Mouse (Mus musculus): ENCODE results near the gene Gm12248. TPM values are rescaled to one million over a fixed set of nuclear protein-coding genes. Genes with fewer than 3 reads are reported as not detected.

The Gm12248 gene
- not detected in 2 replicates for polyA plus RNA-seq (2015; fragmentation: Nextera tagmentation; extraction: Ambion mirVana)

DNA sequence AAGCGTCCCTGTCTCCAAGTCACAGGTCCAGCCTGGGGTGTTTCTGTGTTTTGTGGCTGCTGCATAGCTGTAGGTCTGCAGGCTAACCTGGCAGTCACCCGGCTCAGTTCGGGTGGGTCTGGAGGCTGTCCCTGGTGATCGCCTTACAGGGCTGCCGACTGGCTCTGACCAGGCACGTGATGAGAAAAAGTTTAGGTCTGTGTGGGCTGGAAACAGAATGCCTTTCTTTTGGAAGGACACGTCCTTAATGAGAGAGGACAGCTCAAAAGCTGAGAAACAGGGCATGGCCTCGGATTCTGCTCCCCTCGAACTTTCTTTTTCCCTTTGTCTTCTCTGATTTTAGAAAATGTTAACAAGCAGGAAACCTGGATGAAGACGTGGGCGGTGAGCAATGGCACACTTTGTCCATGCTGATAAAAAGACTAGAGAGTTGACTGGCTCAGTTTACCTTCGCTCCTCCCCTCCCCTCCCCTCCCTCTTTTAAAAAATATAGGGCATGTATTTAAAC, at the start of gene Gm12248:
Gene Gm12248 (minus strand): TSS at position 114 of the 508 bp plus-strand sequence.
- H3K9me3 ChIP-seq: no peaks in the 10 kb centered on the region
- WGBS: 25% methylated on average over 12 of the region's 12 CpGs
- H3K27ac ChIP-seq (replicated peaks): no peak within 1 kb of the TSS
- H3K27me3 ChIP-seq: peaks cover 25% of the 10 kb centered on the region
- H3K4me3 ChIP-seq: no peak within 1 kb of the TSS
- peak within 1 kb of the TSS; percentile 36 for H3K4me2 ChIP-seq
- no peak within 1 kb of the TSS for H3K9ac ChIP-seq
- H3K36me3 ChIP-seq: no peaks in the 10 kb centered on the region
- peaks cover 13% of the 10 kb centered on the region; the same call in 1 of the 2 replicates for H3K4me1 ChIP-seq (replicated peaks)
- ATAC-seq (ENCODE audit: low read depth): no peak

- Histone ChIP-seq H3K9me3 (no peaks in the 10 kb centered on the region), H3K9ac (no peak overlapping the region), H3K27me3 (no peaks in the 10 kb centered on the region), H3K4me2 (no peak overlapping the region), H3K4me1 (replicated peaks) (no peaks in the 10 kb centered on the region), H3K27ac (replicated peaks) (no peak overlapping the region), H3K4me3 (no peak overlapping the region), H3K36me3 (peaks cover 92% of the 10 kb centered on the region)
- no peak for ATAC-seq (ENCODE audit: low read depth)
- WGBS: 91% methylated on average over 3 of the region's 3 CpGs
Observed at GRCm38 (mm10) chr11:58139466-58139865, 46.5 kb upstream of the Gm12248 start.

DNA sequence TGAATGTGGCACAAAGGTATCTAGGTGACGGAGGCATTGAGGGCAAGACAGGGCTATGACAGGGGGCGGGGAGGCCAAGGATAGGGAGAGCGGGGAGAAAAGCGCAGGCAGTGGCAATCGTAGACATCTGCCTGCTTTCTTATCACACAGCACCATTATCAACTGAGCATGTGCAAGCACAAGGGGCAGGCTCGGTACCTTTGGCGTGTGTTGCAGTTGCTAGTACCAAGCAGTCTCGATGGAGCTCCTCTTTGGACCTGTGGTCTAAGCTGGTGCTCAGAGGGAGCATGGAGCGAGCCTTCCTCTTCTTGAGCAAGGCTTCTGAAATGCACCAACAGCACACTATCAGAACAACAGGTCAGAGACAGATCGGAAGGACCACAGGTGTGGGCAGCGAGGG, 45.9 kb upstream of the Gm12248 start:
- H3K4me1 ChIP-seq (replicated peaks): no peaks in the 10 kb centered on the region
- H3K27ac ChIP-seq (replicated peaks): no peak overlapping the region
- no peaks in the 10 kb centered on the region for H3K27me3 ChIP-seq
- H3K9me3 ChIP-seq: no peaks in the 10 kb centered on the region
- peaks cover 92% of the 10 kb centered on the region for H3K36me3 ChIP-seq
- H3K4me2 ChIP-seq: no peak overlapping the region
- ATAC-seq (ENCODE audit: low read depth): no peak
- WGBS: 73% methylated on average over 11 of the region's 11 CpGs
- no peak overlapping the region for H3K4me3 ChIP-seq
- no peak overlapping the region for H3K9ac ChIP-seq

DNA sequence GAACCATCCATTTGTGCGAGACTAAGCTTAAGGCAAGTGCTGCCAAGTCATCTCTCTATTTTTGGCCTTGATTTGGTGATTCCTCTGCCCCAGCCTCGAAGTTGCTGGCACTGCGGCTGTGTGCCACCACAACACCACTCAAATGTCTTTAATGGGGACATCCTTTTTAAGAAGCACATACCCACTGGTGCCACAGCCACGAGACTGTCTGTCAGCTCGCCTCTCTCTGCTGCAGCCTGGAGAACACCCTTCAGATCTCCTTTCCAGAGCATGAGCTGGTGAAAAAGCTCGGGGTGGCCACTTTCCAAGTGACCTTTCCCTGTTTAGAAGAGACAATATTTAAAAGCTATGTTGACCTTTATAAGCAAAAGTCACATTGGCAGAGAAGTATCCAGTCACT, 43.7 kb upstream of the Gm12248 start:
- ATAC-seq (ENCODE audit: low read depth): no peak
- no peak overlapping the region for H3K4me3 ChIP-seq
- no peaks in the 10 kb centered on the region for H3K27me3 ChIP-seq
- H3K9ac ChIP-seq: no peak overlapping the region
- no peak overlapping the region for H3K4me2 ChIP-seq
- H3K4me1 ChIP-seq (replicated peaks): no peaks in the 10 kb centered on the region
- H3K36me3 ChIP-seq: peaks cover 97% of the 10 kb centered on the region
- H3K9me3 ChIP-seq: no peaks in the 10 kb centered on the region
- 94% methylated on average over 6 of the region's 6 CpGs for WGBS
- no peak overlapping the region for H3K27ac ChIP-seq (replicated peaks)

DNA sequence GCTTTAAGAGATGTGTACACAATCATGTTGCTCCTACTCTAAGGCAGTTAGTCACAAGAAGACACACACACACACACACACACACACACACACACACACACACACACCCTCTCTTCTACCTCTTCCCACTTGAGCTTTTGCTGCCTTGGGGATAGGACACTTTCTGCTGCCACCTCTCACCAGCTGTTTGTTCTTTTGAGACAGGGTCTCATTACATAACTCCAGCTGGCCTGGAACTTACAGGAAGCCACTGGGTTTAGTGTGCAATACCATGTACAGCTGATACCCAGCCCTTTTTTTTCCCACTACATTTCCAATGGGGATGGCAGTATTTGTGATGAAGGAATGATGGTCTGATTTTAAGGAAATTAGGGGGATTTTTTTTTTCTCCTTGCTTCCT, 42.4 kb upstream of the Gm12248 start:
- Histone ChIP-seq H3K9ac (no peak overlapping the region), H3K27ac (replicated peaks) (no peak overlapping the region), H3K4me1 (replicated peaks) (no peaks in the 10 kb centered on the region), H3K4me2 (no peak overlapping the region), H3K27me3 (no peaks in the 10 kb centered on the region), H3K36me3 (peaks cover 95% of the 10 kb centered on the region), H3K4me3 (no peak overlapping the region), H3K9me3 (no peaks in the 10 kb centered on the region)
- ATAC-seq (ENCODE audit: low read depth): no peak

- peaks cover 95% of the 10 kb centered on the region for H3K36me3 ChIP-seq
- no peak for ATAC-seq (ENCODE audit: low read depth)
- no peak overlapping the region for H3K4me3 ChIP-seq
- no peaks in the 10 kb centered on the region for H3K4me1 ChIP-seq (replicated peaks)
- H3K4me2 ChIP-seq: no peak overlapping the region
- H3K9ac ChIP-seq: no peak overlapping the region
- H3K27me3 ChIP-seq: no peaks in the 10 kb centered on the region
- H3K27ac ChIP-seq (replicated peaks): no peak overlapping the region
- H3K9me3 ChIP-seq: no peaks in the 10 kb centered on the region
Observed at GRCm38 (mm10) chr11:58134869-58135268, 41.9 kb upstream of the Gm12248 start.

GRCm38 (mm10) chr11:58132026-58132425, 39.1 kb upstream of the Gm12248 start:
- 95% methylated on average over 3 of the region's 3 CpGs for WGBS
- no peak for ATAC-seq (ENCODE audit: low read depth)
- no peaks in the 10 kb centered on the region for H3K4me1 ChIP-seq (replicated peaks)
- no peak overlapping the region for H3K4me3 ChIP-seq
- H3K4me2 ChIP-seq: no peak overlapping the region
- H3K9ac ChIP-seq: no peak overlapping the region
- H3K36me3 ChIP-seq: peaks cover 95% of the 10 kb centered on the region
- H3K9me3 ChIP-seq: no peaks in the 10 kb centered on the region
- no peaks in the 10 kb centered on the region for H3K27me3 ChIP-seq
- H3K27ac ChIP-seq (replicated peaks): no peak overlapping the region

DNA sequence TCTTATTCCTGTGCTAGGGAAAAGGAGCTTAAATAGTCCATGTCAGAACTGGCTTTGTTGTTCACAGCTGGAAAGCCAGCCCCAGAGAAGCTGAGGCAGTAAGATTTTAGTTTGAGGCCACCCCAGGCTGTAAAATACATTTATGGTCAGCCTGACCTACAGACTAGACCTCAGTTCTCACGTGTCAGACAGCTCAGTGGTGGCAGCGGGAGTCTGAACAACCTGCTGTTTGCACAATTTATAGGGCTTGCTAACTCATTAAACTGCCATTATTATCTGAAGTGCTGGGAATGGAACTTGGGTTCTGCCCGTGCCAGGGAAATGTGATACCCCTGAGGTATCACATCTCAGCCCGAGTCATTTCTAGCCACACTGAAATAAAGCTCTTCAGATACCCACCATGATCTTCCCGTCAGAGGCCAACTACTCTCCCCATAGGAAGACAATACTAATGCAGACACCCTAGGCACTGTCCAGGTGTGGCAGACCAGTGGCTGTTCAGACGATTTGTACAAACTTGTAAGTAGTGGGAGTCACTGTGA, 36.4 kb upstream of the Gm12248 start:
- Histone ChIP-seq H3K27me3 (no peaks in the 10 kb centered on the region), H3K4me2 (no peak overlapping the region), H3K4me1 (replicated peaks) (peaks cover 7% of the 10 kb centered on the region; the same call in 1 of the 2 replicates), H3K4me3 (no peak overlapping the region), H3K27ac (replicated peaks) (no peak overlapping the region), H3K9me3 (no peaks in the 10 kb centered on the region), H3K36me3 (peaks cover 93% of the 10 kb centered on the region), H3K9ac (no peak overlapping the region)
- no peak for ATAC-seq (ENCODE audit: low read depth)
- WGBS: 35% methylated on average over 6 of the region's 6 CpGs

DNA sequence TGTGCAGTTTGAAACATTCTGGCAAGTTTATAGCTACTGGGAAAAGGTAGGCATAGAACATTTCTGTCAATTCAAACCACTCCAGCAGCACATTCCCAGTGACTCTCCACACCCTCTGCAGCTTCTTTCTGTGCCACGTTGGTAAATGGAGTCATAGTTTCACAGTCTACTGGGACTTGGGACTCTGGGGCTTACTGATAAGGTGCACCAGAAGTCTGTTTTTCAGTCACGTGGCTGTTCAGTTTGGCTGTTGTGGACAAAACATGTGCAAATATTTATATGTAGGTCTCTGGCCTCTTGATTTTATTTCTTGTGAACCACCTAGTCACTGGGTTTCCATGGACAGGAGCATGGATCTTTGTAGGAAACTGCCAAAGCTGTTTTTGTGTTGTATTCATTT, 34.6 kb upstream of the Gm12248 start:
- no peak overlapping the region for H3K9ac ChIP-seq
- H3K9me3 ChIP-seq: no peaks in the 10 kb centered on the region
- peaks cover 97% of the 10 kb centered on the region for H3K36me3 ChIP-seq
- H3K4me3 ChIP-seq: no peak overlapping the region
- no peak for ATAC-seq (ENCODE audit: low read depth)
- 95% methylated on average over 2 of the region's 2 CpGs for WGBS
- no peak overlapping the region for H3K27ac ChIP-seq (replicated peaks)
- no peaks in the 10 kb centered on the region for H3K27me3 ChIP-seq
- H3K4me2 ChIP-seq: no peak overlapping the region
- H3K4me1 ChIP-seq (replicated peaks): peaks cover 7% of the 10 kb centered on the region; the same call in 1 of the 2 replicates

DNA sequence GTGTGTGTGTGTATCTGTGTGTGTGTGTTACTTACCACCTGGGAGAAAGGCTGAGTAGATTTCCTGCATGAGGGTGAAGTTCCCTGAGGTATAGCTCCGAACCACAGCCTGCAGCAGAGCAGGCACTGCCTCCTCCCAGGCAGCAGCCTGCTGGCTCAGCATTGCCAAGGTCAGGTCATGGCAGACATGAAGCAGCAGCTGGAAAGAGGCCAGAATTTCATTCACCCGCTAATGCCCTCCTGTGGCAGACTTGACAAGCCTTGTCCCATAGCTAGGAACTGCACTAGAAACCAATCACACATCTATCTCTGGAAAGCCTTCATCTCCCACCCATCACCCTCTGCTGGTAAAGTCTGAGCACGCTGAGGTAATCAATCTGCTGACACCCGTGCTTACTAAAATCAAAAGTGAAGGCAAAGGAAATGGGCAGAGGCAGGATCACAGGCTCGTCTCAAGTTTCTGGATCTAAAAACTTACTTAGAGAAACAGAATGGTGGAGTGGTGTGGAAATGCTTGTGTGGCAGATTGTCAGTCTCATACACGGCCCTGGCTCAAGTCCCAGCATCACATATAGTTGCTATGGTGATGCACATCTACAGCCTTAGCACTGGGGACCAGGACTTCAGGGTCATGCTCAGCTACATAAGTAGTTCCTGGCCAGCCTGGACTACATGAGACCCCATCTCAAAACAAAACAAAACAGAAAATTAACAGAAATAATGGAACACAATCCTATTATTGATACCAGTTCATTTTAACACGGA, 33.6 kb upstream of the Gm12248 start:
- Histone ChIP-seq H3K27me3 (no peaks in the 10 kb centered on the region), H3K9me3 (no peaks in the 10 kb centered on the region), H3K4me2 (no peak overlapping the region), H3K27ac (replicated peaks) (no peak overlapping the region), H3K36me3 (peaks cover 95% of the 10 kb centered on the region), H3K4me1 (replicated peaks) (peaks cover 7% of the 10 kb centered on the region; the same call in 1 of the 2 replicates), H3K9ac (no peak overlapping the region), H3K4me3 (no peak overlapping the region)
- ATAC-seq (ENCODE audit: low read depth): 0 out of 2 replicates have a peak, but pooled peaks have one; percentile 50
- WGBS: 71% methylated on average over 7 of the region's 7 CpGs

- peaks cover 97% of the 10 kb centered on the region for H3K36me3 ChIP-seq
Observed at GRCm38 (mm10) chr11:58125021-58125420, 32.1 kb upstream of the Gm12248 start.

DNA sequence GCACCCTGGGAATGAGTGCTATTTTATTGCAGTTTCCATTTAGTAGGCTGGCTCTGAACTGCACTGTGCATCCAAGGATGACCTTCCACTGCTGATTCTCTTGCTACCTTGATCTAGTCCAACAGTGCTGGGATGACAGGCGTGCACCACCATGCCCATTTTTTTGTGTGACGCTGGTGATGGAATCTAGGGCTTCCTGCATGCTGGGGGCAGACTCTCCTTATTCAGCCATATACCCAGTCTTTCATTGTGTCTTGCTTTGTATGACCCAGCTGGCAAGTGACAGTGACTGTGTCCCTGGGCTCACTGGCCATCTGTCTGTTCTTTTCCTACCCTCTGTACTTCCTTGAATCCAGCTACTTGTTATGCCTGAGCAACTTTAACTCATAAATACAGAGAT, 30.8 kb upstream of the Gm12248 start:
- no peak overlapping the region for H3K27ac ChIP-seq (replicated peaks)
- H3K4me3 ChIP-seq: no peak overlapping the region
- H3K27me3 ChIP-seq: no peaks in the 10 kb centered on the region
- WGBS: 85% methylated on average over 2 of the region's 2 CpGs
- H3K4me1 ChIP-seq (replicated peaks): peaks cover 7% of the 10 kb centered on the region; the same call in 1 of the 2 replicates
- no peaks in the 10 kb centered on the region for H3K9me3 ChIP-seq
- H3K4me2 ChIP-seq: no peak overlapping the region
- no peak for ATAC-seq (ENCODE audit: low read depth)
- H3K9ac ChIP-seq: no peak overlapping the region
- peaks cover 94% of the 10 kb centered on the region for H3K36me3 ChIP-seq

More at GRCm38 (mm10) chr11:58125021-58125420, 32.1 kb upstream of the Gm12248 start:
- no peaks in the 10 kb centered on the region for H3K27me3 ChIP-seq
- H3K9me3 ChIP-seq: no peaks in the 10 kb centered on the region
- no peak overlapping the region for H3K27ac ChIP-seq (replicated peaks)
- no peak overlapping the region for H3K4me2 ChIP-seq
- ATAC-seq (ENCODE audit: low read depth): no peak
- H3K4me1 ChIP-seq (replicated peaks): peaks cover 7% of the 10 kb centered on the region; the same call in 1 of the 2 replicates
- 81% methylated on average over 11 of the region's 11 CpGs for WGBS
- no peak overlapping the region for H3K9ac ChIP-seq
- no peak overlapping the region for H3K4me3 ChIP-seq

Measured in neural tube, embryonic 13.5 days (tissue).